Mouse (Mus musculus) large intestine, adult 2 months (tissue): ENCODE data around the gene Gm42688. TPM values are rescaled to one million over a fixed set of nuclear protein-coding genes. Genes with fewer than 3 reads are reported as not detected.
A peak's percentile ranks its signal among the peaks of the same experiment; 100 is the strongest.

Experiments
- DNase-seq: peaks from one replicate; pipeline ENCODE4 v3.0.0-alpha.2; 2012; ENCODE audit warnings: low read depth, low spot score
- WGBS: fragments of 180-500 bp; shearing (Covaris S2); methylation state at CpG from one replicate; pipeline ENCODE4 v1.1.7; 2018; 5-methylcytosine and 5-hydroxymethylcytosine counted together
- polyA plus RNA-seq: library from polyadenylated mRNA; depleted of rRNA; stranded (reverse); fragments of >200 nt; gene quantifications from 2 replicates; pipeline ENCODE4 v1.2.3, GENCODE M21; 2012

Gene Gm42688
- polyA plus RNA-seq, 1 experiment, result 3.7 TPM

DNA sequence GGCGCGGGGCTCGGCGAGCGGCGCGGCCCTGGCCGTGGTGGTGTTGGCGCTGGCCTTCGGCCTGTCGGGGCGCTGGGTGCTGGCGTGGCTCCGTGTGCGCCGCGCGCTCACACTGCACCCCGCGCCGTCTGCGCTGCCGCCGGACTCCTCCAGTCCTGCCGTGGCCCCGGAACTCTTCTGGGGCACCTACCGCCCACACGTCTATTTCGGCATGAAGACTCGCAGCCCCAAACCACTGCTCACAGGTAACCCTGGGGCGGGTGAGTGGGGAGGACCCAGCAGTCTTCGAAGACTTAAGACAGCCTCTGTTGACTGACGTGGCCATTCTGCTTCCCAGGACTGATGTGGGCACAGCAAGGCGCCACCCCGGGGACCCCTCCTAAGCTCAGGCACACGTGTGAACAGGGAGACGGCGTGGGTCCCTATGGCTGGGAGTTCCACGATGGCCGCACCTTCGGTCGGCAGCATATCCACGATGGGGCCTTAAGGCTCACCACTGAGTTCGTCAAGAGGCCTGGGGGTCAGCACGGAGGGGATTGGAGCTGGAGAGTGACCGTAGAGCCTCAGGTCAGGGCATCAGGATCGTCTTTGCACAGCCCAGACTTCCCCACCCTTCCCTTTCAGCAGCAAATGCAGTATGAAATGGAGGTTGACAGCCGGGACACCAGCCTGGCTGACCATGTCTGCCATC, 14.4 kb downstream of the Gm42688 start:
- DNase-seq, result no peak

GRCm38 (mm10) chr6:83116373-83117164, 15.2 kb downstream of the Gm42688 start:
- no peak for DNase-seq
- 66% methylated on average over 11 of the region's 11 CpGs for WGBS

More for the DNA sequence above, 14.4 kb downstream of the Gm42688 start:
- WGBS, result under 1% methylated on average over 47 of the region's 48 CpGs

DNA sequence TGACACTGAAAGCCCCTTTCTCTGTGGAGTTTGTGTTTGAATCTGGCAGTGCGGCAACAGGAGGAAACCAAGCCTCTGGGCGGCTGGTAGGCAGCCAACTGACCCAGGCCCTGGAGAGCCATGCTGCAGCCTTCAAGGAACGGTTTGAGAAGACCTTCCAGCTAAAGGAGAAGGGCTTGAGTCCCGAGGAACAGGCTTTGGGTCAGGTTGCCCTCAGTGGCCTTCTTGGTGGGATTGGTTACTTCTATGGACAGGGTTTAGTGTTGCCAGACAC, 15.7 kb downstream of the Gm42688 start:
- DNase-seq, result no peak
- WGBS, result 85% methylated on average over 4 of the region's 4 CpGs

DNA sequence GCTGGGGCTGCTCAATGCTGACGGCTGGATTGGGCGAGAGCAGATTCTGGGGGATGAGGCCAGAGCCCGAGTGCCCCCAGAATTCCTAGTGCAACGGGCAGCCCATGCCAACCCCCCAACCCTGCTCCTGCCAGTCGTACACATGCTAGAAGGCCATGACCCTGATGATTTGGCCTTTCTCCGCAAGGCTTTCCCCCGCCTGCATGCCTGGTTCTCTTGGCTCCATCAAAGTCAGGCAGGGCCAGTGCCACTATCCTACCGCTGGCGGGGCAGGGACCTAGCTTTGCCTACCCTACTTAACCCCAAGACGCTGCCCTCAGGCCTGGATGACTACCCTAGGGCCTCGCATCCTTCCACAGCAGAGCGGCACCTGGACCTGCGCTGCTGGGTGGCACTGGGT, 16.2 kb downstream of the Gm42688 start:
- 90% methylated on average over 13 of the region's 13 CpGs for WGBS

DNA sequence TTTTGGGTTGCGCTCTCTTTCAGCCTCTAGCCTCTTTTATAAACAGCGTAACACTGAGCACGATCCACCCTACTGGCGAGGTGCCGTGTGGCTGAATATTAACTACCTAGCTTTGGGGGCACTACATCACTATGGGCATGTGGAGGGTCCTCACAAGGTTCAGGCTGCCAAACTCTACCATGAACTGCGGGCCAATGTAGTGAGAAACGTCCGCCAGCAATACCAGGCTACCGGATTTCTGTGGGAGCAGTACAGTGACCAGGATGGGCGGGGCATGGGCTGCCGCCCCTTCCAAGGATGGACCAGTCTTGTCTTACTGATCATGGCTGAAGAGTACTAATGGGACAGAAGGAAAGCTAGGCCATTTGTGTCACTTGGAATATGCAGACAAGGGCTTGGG, 17.0 kb downstream of the Gm42688 start:
- no peak for DNase-seq
- WGBS, result 81% methylated on average over 11 of the region's 11 CpGs

More for the DNA sequence above, 16.2 kb downstream of the Gm42688 start:
- no peak for DNase-seq

DNA sequence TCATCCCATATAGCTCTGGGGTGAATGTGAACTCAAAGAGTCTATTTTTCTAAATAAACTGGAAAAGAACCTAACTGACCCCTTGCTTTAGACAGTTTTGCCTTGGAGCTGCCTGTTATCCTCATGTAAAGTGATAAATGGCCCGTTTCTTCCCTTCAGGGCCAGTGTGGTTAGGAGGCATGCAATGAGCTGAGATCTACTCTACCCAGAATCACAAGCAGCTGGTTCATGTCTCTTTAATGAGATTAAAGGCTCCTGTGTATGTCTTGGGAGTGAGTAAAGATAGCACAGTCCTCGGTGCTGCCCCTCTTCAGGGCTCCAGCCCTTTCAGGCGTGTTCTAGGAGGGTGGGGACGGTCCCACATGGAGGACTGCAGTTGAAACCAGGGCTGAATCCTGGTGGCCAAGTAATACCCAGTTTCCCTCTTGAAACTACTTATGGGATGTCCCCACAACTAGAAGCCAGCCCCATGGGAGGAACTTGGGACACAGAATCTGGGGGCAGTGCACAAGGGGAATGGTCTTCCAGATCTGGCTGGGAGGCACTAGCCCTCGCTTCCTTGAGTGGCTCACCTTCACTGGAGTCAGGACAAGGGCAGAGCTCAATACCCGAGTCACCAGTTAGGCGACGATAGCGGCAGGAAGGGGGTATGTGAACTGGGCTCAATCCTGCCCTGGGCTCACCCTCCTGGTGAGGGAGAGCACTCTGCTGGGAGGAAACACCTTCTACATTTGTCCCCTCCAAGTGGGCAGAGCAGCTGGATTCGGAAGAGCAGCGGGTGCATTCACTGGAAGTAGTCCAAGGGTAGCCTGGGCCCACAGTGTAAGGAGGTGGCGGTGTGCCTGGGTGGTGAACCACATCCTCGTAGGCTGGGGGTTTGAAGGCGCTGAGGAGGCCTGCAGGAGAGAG, 17.7 kb downstream of the Gm42688 start:
- no peak for DNase-seq
- 72% methylated on average over 14 of the region's 14 CpGs for WGBS

DNA sequence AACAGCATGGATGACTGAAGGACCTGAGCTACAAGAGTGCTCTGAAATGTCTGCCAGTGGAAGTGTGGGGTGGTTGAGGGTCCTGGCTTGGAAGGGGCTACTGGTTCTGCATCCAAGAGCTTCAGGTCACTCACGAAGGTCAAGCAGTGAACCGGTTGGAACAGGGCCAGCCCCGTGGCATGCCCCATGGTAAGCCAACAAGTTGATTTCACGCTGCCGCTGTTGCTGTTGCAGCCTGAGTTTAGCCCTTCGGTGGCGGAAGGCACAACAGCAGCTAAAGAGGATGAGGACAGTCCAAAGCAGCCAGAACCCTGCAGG, 18.3 kb downstream of the Gm42688 start:
- DNase-seq, result no peak
- WGBS, result 60% methylated on average over 7 of the region's 7 CpGs

- under 1% methylated on average over 37 of the region's 38 CpGs for WGBS
Observed at GRCm38 (mm10) chr6:83120930-83121862, 19.8 kb downstream of the Gm42688 start, which contains the start of gene Wbp1. Gene Wbp1 (minus strand): TSS chr6:83121559.

GRCm38 (mm10) chr6:83121863-83122710, 20.7 kb downstream of the Gm42688 start:
- WGBS, result 2% methylated on average over 52 of the region's 52 CpGs
- DNase-seq, result no peak

More at GRCm38 (mm10) chr6:83120930-83121862, 19.8 kb downstream of the Gm42688 start, which contains the start of gene Wbp1:
- DNase-seq, result peak; percentile 100

DNA sequence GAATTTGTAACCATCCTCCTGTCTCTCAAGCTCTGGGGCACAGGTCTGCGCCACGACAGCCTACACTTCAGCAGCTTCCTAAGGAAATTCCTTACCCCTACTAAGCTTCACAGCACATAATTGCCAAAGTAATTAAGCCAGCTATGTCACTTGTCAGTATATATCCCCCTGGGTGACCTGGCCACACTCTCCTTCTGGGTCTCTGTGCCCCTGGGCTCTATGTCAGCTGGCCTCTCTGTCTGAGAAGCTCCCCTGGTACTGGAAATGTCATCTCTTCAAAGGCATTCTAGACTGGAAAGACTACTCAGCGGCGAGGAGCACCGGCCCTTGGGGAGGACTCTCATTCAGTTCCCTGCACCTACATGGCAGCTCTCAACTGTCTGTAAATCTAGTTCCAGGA, 21.5 kb downstream of the Gm42688 start:
- whole genome bisulfite sequencing, result 89% methylated on average over 5 of the region's 5 CpGs
- no peak for DNase-seq

DNA sequence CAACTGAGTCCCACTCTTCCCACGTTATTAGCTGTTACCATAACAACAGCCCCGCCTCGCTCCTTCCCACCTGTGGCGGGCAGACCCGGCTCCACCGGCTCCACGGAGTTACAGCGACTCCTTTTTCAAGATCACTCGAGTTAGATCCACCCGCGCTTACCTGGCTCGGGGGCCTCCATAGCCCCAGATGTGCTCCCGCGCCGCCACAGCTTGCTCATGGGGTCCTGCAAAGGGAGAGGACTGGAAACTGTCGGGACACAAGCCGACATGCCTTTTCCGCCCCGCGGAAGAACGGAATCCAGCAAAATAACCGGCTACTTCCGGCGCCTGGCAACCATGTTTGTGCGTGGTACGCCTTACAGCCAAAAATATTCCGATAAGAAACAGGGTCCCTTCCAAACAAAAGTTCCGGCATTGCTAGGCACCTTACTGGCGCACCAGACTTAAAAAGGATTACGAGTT, 23.5 kb downstream of the Gm42688 start:
- no peak for DNase-seq
- under 1% methylated on average over 30 of the region's 30 CpGs for WGBS

- WGBS, result 25% methylated on average over 5 of the region's 5 CpGs
- DNase-seq, result no peak
Observed at GRCm38 (mm10) chr6:83125331-83125730, 23.9 kb downstream of the Gm42688 start, which contains the start of gene Ino80b. Gene Ino80b (minus strand): TSS chr6:83125431.

DNA sequence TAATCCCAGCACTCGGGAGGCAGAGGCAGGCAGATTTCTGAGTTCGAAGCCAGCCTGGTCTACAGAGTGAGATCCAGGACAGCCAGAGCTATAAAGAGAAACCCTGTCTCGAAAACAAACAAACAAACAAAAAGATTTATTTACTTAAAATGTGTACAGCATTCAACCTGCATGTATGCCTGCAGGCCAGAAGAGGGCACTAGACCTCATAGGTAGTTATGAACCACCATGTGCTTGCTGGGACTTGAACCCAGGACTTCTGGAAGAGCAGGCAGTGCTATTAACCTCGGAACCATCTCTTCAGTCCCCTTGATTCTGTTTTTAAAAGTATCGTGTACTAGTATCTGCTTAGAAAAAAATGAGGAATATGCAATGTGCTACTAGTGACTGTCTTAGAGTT, 26.0 kb downstream of the Gm42688 start:
- no peak for DNase-seq
- WGBS, result 94% methylated on average over 5 of the region's 5 CpGs

DNA sequence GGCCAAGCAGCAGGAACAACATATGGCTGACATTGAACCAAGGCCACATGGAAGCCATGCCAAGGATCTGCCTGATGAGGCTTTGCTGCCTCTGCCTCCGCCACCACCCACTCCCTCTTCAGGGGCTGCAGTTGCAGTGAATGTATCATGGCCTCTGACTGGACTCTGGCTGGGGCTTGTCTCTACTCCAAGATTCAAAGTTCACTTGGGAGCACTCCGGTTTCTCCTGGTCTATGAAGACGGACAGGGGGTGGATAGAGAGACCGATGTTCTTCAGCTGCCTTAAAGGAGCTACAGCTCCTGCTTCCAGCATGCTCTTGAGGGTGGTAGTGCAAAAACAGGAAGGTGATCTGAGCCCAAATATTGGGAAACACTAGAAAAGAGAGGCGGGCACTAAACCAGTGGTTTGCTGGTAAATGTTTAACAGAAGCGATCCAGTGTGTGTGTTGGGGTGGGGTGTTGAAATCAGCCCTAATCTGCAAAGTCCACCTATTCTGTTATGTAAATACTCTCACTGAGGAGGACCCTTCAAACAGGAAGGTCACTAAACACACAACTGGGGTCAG, 30.1 kb downstream of the Gm42688 start:
- DNase-seq, result no peak
- WGBS, result 12% methylated on average over 6 of the region's 6 CpGs

- no peak for DNase-seq
- WGBS, result 51% methylated on average over 9 of the region's 9 CpGs
Observed at GRCm38 (mm10) chr6:83132176-83132919, 30.9 kb downstream of the Gm42688 start.

- DNase-seq, result no peak
- 45% methylated on average over 3 of the region's 3 CpGs for WGBS
Observed at GRCm38 (mm10) chr6:83134226-83134625, 32.8 kb downstream of the Gm42688 start.

DNA sequence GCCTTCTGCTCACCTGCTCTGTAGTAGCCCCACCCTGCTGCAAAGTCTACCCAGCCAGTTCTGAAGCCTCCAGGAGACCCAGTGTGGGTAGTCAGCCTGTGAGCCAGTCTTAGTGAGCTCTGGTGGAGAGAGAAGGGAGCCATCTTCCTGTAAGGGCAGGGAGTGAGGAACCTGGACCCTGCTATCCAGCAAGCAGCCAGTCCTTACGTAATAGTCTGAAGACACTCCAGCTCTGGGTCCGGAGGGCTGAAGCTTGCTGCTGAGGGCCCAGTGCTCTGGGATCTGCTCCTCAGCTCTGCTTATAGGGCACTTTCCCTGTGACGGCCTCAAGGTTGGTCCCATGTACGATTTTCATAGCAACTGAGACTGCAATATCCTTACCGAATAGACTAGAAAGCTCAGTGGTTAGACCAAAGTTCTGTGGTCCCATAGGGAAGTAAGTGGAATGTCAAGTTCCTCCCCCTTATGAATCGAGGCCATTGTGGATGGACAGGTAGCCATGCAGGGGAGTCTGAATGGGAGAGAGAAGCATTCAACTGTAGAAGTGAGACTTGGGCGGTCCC, 33.6 kb downstream of the Gm42688 start, which contains the start of gene Rtkn:
Gene Rtkn, plus strand, starts transcription at position 513 of the 563 bp plus-strand sequence.
- DNase-seq, result no peak
- 25% methylated on average over 7 of the region's 7 CpGs for WGBS
